Mouse (Mus musculus): ENCODE results near the gene Arrdc4. TPM values are rescaled to one million over a fixed set of nuclear protein-coding genes. Genes with fewer than 3 reads are reported as not detected.

Arrdc4 gene
- polyA plus RNA-seq, 1 experiment = 0.01 TPM

- Histone ChIP-seq H3K4me2 (ENCODE audit: low read depth) (no peak overlapping the region), H3ac (ENCODE audit: control insufficient read depth, insufficient read length) (no peak overlapping the region), H3K4me3 (no peak overlapping the region), H3K27me3 (ENCODE audit: control insufficient read depth, insufficient read depth, insufficient read length) (no peaks in the 10 kb centered on the region), H3K79me2 (ENCODE audit: control insufficient read depth, insufficient read depth) (no peaks in the 10 kb centered on the region), H3K36me3 (ENCODE audit: control insufficient read depth, insufficient read depth) (no peaks in the 10 kb centered on the region)
- TF ChIP-seq CEBPB (IDR thresholded peaks at IDR 0.05; ENCODE audit: insufficient read depth, poor library complexity, severe bottlenecking) (no peak), SRF (IDR thresholded peaks at IDR 0.05; ENCODE audit: control insufficient read depth, insufficient read length, low read depth) (no peak), USF1 (IDR thresholded peaks at IDR 0.05; ENCODE audit: low read depth) (no peak), REST (IDR thresholded peaks at IDR 0.05; ENCODE audit: insufficient read depth, insufficient read length) (no peak)
Measured at GRCm38 (mm10) chr7:68691454-68691853, 57.6 kb downstream of the Arrdc4 start.

- Histone ChIP-seq H3K79me2 (ENCODE audit: control insufficient read depth, insufficient read depth) (no peaks in the 10 kb centered on the region), H3K4me3 (no peak overlapping the region), H3K36me3 (ENCODE audit: control insufficient read depth, insufficient read depth) (no peaks in the 10 kb centered on the region), H3ac (ENCODE audit: control insufficient read depth, insufficient read length) (no peak overlapping the region), H3K4me2 (ENCODE audit: low read depth) (no peak overlapping the region), H3K27me3 (ENCODE audit: control insufficient read depth, insufficient read depth, insufficient read length) (no peaks in the 10 kb centered on the region)
- no peak for TF ChIP-seq POLR2A (IDR thresholded peaks at IDR 0.05; ENCODE audit: insufficient read length, low read depth)
- no peak for TF ChIP-seq TCF3 (IDR thresholded peaks at IDR 0.05; ENCODE audit: insufficient read length, low read depth)
- TF ChIP-seq REST (IDR thresholded peaks at IDR 0.05; ENCODE audit: insufficient read depth, insufficient read length) = no peak
- no peak for TF ChIP-seq SRF (IDR thresholded peaks at IDR 0.05; ENCODE audit: control insufficient read depth, insufficient read length, low read depth)
- no peak for TF ChIP-seq MYOG (IDR thresholded peaks at IDR 0.05; ENCODE audit: control insufficient read depth in 1 of 3, insufficient read depth in 1 of 3, insufficient read length in 2 of 3, low read depth in 2 of 3)
- no peak for TF ChIP-seq TCF12 (IDR thresholded peaks at IDR 0.05; ENCODE audit: insufficient read depth, poor library complexity, severe bottlenecking)
- no peak for TF ChIP-seq CEBPB (IDR thresholded peaks at IDR 0.05; ENCODE audit: insufficient read depth, poor library complexity, severe bottlenecking)
- no peak for TF ChIP-seq MAX (IDR thresholded peaks at IDR 0.05; ENCODE audit: low read depth)
- TF ChIP-seq E2F4 (IDR thresholded peaks at IDR 0.05; ENCODE audit: insufficient read depth) = no peak
- no peak for TF ChIP-seq POLR2AphosphoS2 (IDR thresholded peaks at IDR 0.05; ENCODE audit: insufficient read length, low read depth)
- no peak for TF ChIP-seq MYOD1 (IDR thresholded peaks at IDR 0.05; ENCODE audit: control insufficient read depth in 1 of 3, insufficient read length in 2 of 3, low read depth in 2 of 3)
- no peak for TF ChIP-seq USF1 (IDR thresholded peaks at IDR 0.05; ENCODE audit: low read depth)
Measured at GRCm38 (mm10) chr7:68687140-68687611, 61.9 kb downstream of the Arrdc4 start.

All from myocyte (in vitro differentiated cells).